ENCODE assay signal across 24 mouse cellular contexts in genomic region chr1:22467033-22467432, GRCm38 (mm10).
"Had no signal": no experiment of that assay in that cellular context is flagged by ENCODE, and none has a peak within 500 bp of the region (broad histone marks: within the 10 kb centered on the region; RNA-seq: fewer than 3 reads in every experiment).

No protein-coding gene starts in this region.

- H3K36me3 ChIP-seq: heart, embryonic 10.5 days; heart, embryonic 12.5 days; hindbrain, embryonic 10.5 days; hindbrain, embryonic 12.5 days; intestine, embryonic 15.5 days; limb, embryonic 10.5 days; limb, embryonic 12.5 days; liver, embryonic 13.5 days; liver, embryonic 15.5 days had no signal

- H3K27ac ChIP-seq: heart, adult 2 months; heart, embryonic 10.5 days; hindbrain, embryonic 10.5 days; hindbrain, embryonic 12.5 days; hindbrain, embryonic 14.5 days; intestine, embryonic 15.5 days; layer of hippocampus, adult 2 months; left cerebral cortex, adult 2 months; limb, embryonic 10.5 days; limb, embryonic 12.5 days; liver, embryonic 13.5 days; liver, embryonic 15.5 days had no signal

- H3K4me1 ChIP-seq: heart, embryonic 10.5 days; heart, embryonic 12.5 days; hindbrain, embryonic 10.5 days; hindbrain, embryonic 12.5 days; intestine, embryonic 15.5 days; limb, embryonic 10.5 days; limb, embryonic 12.5 days; liver, embryonic 13.5 days; liver, embryonic 15.5 days had no signal

- H3K9ac ChIP-seq: heart, embryonic 12.5 days; hindbrain, embryonic 12.5 days; hindbrain, embryonic 14.5 days; intestine, embryonic 15.5 days; limb, embryonic 12.5 days; liver, embryonic 13.5 days; liver, embryonic 15.5 days had no signal

- H3K4me3 ChIP-seq: heart, adult 2 months; heart, embryonic 10.5 days; heart, embryonic 12.5 days; hindbrain, embryonic 10.5 days; hindbrain, embryonic 12.5 days; intestine, embryonic 15.5 days; layer of hippocampus, adult 2 months; left cerebral cortex, adult 2 months; limb, embryonic 10.5 days; limb, embryonic 12.5 days; liver, embryonic 13.5 days; liver, embryonic 15.5 days had no signal

- DNase-seq: gastrocnemius, postnatal 14 days; gastrocnemius, postnatal 36 days; heart, adult 11 months; heart, adult 2 months; heart, postnatal 10 days; heart, postnatal 4 days; kidney, adult 18-20 months; kidney, adult 8-10 months; kidney, postnatal 10 days; kidney, postnatal 25 days; kidney, postnatal 4 days; liver; liver, embryonic 13.5 days had no signal

- H3K9me3 ChIP-seq: heart, embryonic 10.5 days; heart, embryonic 12.5 days; hindbrain, embryonic 10.5 days; hindbrain, embryonic 12.5 days; intestine, embryonic 15.5 days; limb, embryonic 10.5 days; limb, embryonic 12.5 days; liver, embryonic 13.5 days; liver, embryonic 15.5 days had no signal

- H3K27me3 ChIP-seq: heart, embryonic 12.5 days; hindbrain, embryonic 12.5 days; intestine, embryonic 15.5 days; limb, embryonic 12.5 days; liver, embryonic 13.5 days; liver, embryonic 15.5 days had no signal
